Mouse (Mus musculus): ENCODE measurements around the gene Olfr94. TPM values are rescaled to one million over a fixed set of nuclear protein-coding genes. Genes with fewer than 3 reads are reported as not detected.
"Not testable (repeated sequence)": the region's sequence is repeated elsewhere in the genome, so short reads cannot be mapped to it uniquely, and the experiment has no call there.

Gene Olfr94
- not detected in 2 replicates for total RNA-seq (2014; rRNA removed)
- polyA plus RNA-seq (2012; rRNA removed) = not detected in 2 replicates

- H3K4me1 ChIP-seq (ENCODE audit: control insufficient read depth, insufficient read depth, low read length) = no peaks in the 10 kb centered on the region
- TF ChIP-seq POLR2A (IDR thresholded peaks at IDR 0.05; ENCODE audit: extremely low read depth, insufficient read depth, low read length) (no peak), CTCF (IDR thresholded peaks at IDR 0.05; ENCODE audit: low read depth, low read length) (no peak)
- no peaks in the 10 kb centered on the region for H3K36me3 ChIP-seq (ENCODE audit: control insufficient read depth, insufficient read depth, low read length)
- H3K4me3 ChIP-seq (ENCODE audit: insufficient read depth, low read depth, low read length) = no peak within 1 kb of the TSS
- no peak for DNase-seq (ENCODE audit: extremely low read depth, low read depth, low spot score)
- no peak within 1 kb of the TSS for H3K27ac ChIP-seq (replicated peaks; ENCODE audit: insufficient read depth, low read depth, low read length)
- 82% methylated on average over 2 of the region's 2 CpGs for WGBS
- no peaks in the 10 kb centered on the region for H3K79me2 ChIP-seq (ENCODE audit: control insufficient read depth, insufficient read depth, low read length)
- H3K9ac ChIP-seq (ENCODE audit: low read depth, low read length) = no peak within 1 kb of the TSS
- peaks cover 10% of the 10 kb centered on the region for H3K27me3 ChIP-seq (ENCODE audit: control insufficient read depth, insufficient read depth, low read length)
Observed at GRCm38 (mm10) chr17:37200894-37201293, at the start of gene Olfr94. Olfr94 (minus strand) TSS chr17:37200994.

DNA sequence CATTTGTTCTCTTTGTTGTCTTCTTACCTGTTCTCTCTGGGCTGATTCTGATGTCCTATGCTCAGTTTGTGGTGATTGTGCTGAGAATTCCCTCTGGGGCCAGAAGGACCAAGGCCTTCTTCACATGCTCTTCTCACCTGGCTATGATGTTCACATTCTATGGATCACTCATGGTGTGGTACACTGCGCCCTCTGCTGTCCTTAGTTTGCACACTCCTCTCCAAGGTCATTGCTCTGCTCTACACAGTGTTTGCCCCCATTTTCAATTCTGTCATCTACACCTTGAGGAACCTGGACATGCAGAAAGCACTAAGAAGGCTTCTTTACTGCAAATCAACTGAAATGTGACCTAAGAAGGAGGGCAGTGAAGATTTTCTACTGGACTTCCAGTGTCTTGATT is 49.8 kb upstream of the Olfr94 start:
- H3K27me3 ChIP-seq (ENCODE audit: control insufficient read depth, insufficient read depth, low read length) = no peaks in the 10 kb centered on the region
- H3K4me1 ChIP-seq (ENCODE audit: control insufficient read depth, insufficient read depth, low read length) = no peaks in the 10 kb centered on the region
- TF ChIP-seq POLR2A (IDR thresholded peaks at IDR 0.05; ENCODE audit: extremely low read depth, insufficient read depth, low read length) (no peak), CTCF (IDR thresholded peaks at IDR 0.05; ENCODE audit: low read depth, low read length) (peak; percentile 66)
- H3K36me3 ChIP-seq (ENCODE audit: control insufficient read depth, insufficient read depth, low read length) = no peaks in the 10 kb centered on the region
- no peak overlapping the region for H3K4me3 ChIP-seq (ENCODE audit: insufficient read depth, low read depth, low read length)
- H3K79me2 ChIP-seq (ENCODE audit: control insufficient read depth, insufficient read depth, low read length) = no peaks in the 10 kb centered on the region
- H3K27ac ChIP-seq (replicated peaks; ENCODE audit: insufficient read depth, low read depth, low read length) = no peak overlapping the region
- WGBS = 14% methylated on average over 1 of the region's 1 CpGs
- no peak overlapping the region for H3K9ac ChIP-seq (ENCODE audit: low read depth, low read length)
- DNase-seq (ENCODE audit: extremely low read depth, low read depth, low spot score) = peak; percentile 27

DNA sequence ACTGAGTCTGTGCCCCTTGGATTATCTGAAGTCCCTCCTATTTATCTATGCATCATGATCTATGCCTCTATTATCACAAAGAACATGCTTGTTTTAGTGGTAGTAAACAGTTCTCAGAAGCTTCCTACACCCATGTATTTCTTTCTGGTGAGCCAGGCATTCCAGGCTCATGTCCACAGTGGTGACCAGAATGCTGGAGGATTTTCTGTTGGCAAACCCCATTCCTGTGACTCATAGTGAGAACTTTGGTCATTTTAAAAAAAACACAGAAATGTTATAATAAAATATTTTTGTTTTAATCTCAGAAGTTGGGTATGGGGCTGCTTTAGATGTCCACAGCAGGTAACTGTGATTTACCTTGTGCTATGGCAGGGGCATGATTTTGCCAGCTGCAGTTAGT is 48.7 kb upstream of the Olfr94 start:
- no peak overlapping the region for H3K9ac ChIP-seq (ENCODE audit: low read depth, low read length)
- no peak for TF ChIP-seq CTCF (IDR thresholded peaks at IDR 0.05; ENCODE audit: low read depth, low read length)
- no peak for TF ChIP-seq POLR2A (IDR thresholded peaks at IDR 0.05; ENCODE audit: extremely low read depth, insufficient read depth, low read length)
- H3K27ac ChIP-seq (replicated peaks; ENCODE audit: insufficient read depth, low read depth, low read length) = no peak overlapping the region
- H3K36me3 ChIP-seq (ENCODE audit: control insufficient read depth, insufficient read depth, low read length) = no peaks in the 10 kb centered on the region
- no peaks in the 10 kb centered on the region for H3K4me1 ChIP-seq (ENCODE audit: control insufficient read depth, insufficient read depth, low read length)
- no peaks in the 10 kb centered on the region for H3K79me2 ChIP-seq (ENCODE audit: control insufficient read depth, insufficient read depth, low read length)
- DNase-seq (ENCODE audit: extremely low read depth, low read depth, low spot score) = no peak
- H3K4me3 ChIP-seq (ENCODE audit: insufficient read depth, low read depth, low read length) = no peak overlapping the region
- no peaks in the 10 kb centered on the region for H3K27me3 ChIP-seq (ENCODE audit: control insufficient read depth, insufficient read depth, low read length)

- Histone ChIP-seq H3K9ac (ENCODE audit: low read depth, low read length) (no peak overlapping the region), H3K79me2 (ENCODE audit: control insufficient read depth, insufficient read depth, low read length) (no peaks in the 10 kb centered on the region), H3K4me1 (ENCODE audit: control insufficient read depth, insufficient read depth, low read length) (no peaks in the 10 kb centered on the region), H3K27ac (replicated peaks; ENCODE audit: insufficient read depth, low read depth, low read length) (no peak overlapping the region), H3K4me3 (ENCODE audit: insufficient read depth, low read depth, low read length) (no peak overlapping the region), H3K27me3 (ENCODE audit: control insufficient read depth, insufficient read depth, low read length) (no peaks in the 10 kb centered on the region), H3K36me3 (ENCODE audit: control insufficient read depth, insufficient read depth, low read length) (no peaks in the 10 kb centered on the region)
- peak; percentile 49 for DNase-seq (ENCODE audit: extremely low read depth, low read depth, low spot score)
- TF ChIP-seq POLR2A (IDR thresholded peaks at IDR 0.05; ENCODE audit: extremely low read depth, insufficient read depth, low read length) (no peak), CTCF (IDR thresholded peaks at IDR 0.05; ENCODE audit: low read depth, low read length) (no peak)
- 39% methylated on average over 5 of the region's 5 CpGs for WGBS
Observed at GRCm38 (mm10) chr17:37246715-37247114, 45.9 kb upstream of the Olfr94 start.

GRCm38 (mm10) chr17:37242198-37242597 is 41.4 kb upstream of the Olfr94 start:
- H3K36me3 ChIP-seq (ENCODE audit: control insufficient read depth, insufficient read depth, low read length) = no peaks in the 10 kb centered on the region
- H3K9ac ChIP-seq (ENCODE audit: low read depth, low read length) = no peak overlapping the region
- WGBS = 10% methylated on average over 3 of the region's 3 CpGs
- no peak overlapping the region for H3K27ac ChIP-seq (replicated peaks; ENCODE audit: insufficient read depth, low read depth, low read length)
- H3K4me3 ChIP-seq (ENCODE audit: insufficient read depth, low read depth, low read length) = no peak overlapping the region
- no peak for DNase-seq (ENCODE audit: extremely low read depth, low read depth, low spot score)
- no peak for TF ChIP-seq CTCF (IDR thresholded peaks at IDR 0.05; ENCODE audit: low read depth, low read length)
- TF ChIP-seq POLR2A (IDR thresholded peaks at IDR 0.05; ENCODE audit: extremely low read depth, insufficient read depth, low read length) = no peak
- H3K79me2 ChIP-seq (ENCODE audit: control insufficient read depth, insufficient read depth, low read length) = no peaks in the 10 kb centered on the region
- no peaks in the 10 kb centered on the region for H3K4me1 ChIP-seq (ENCODE audit: control insufficient read depth, insufficient read depth, low read length)
- H3K27me3 ChIP-seq (ENCODE audit: control insufficient read depth, insufficient read depth, low read length) = no peaks in the 10 kb centered on the region

GRCm38 (mm10) chr17:37237230-37237629 is 36.4 kb upstream of the Olfr94 start, which contains the start of gene Olfr97:
Olfr97 (minus strand) TSS chr17:37237330.
- not testable (repeated sequence) for H3K9ac ChIP-seq (ENCODE audit: low read depth, low read length); H3K4me3 ChIP-seq (ENCODE audit: insufficient read depth, low read depth, low read length); H3K36me3 ChIP-seq (ENCODE audit: control insufficient read depth, insufficient read depth, low read length); H3K4me1 ChIP-seq (ENCODE audit: control insufficient read depth, insufficient read depth, low read length); H3K27me3 ChIP-seq (ENCODE audit: control insufficient read depth, insufficient read depth, low read length); DNase-seq (ENCODE audit: extremely low read depth, low read depth, low spot score); H3K27ac ChIP-seq (replicated peaks; ENCODE audit: insufficient read depth, low read depth, low read length); H3K79me2 ChIP-seq (ENCODE audit: control insufficient read depth, insufficient read depth, low read length)
- 87% methylated on average over 2 of the region's 2 CpGs for WGBS
